Comparison of ENCODE assay signal across 7 mouse cellular contexts in the genomic region with DNA sequence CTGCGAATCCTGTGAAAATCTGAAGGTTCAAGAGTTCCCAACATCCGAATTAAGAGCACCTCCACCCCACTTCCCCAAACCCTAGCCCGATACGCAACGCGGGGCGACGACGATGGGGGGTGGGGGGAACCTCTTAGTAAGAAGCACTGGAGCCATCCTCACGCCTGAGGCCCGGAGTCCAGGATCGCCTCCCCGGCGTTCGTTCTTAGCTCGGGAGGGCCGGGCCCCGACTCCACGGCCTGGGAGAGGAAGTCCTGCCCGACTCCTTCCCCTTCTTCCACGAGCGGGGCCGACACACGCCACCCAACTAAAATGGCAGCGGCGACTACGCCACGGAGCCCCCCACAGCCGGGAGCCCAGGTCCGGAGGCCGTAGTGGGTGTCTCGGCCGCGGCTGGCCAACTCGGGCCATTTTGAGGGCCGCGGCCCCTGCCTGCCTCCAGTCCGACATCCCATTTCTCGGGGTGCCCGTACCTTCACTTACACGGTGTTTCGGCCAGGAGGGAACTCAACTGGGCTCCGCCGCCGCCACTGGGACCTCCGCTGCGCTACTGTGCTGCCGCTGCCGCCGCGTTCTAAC. TPM values are rescaled to one million over a fixed set of nuclear protein-coding genes. Genes with fewer than 3 reads are reported as not detected.
DNase-seq lines count a peak whose midpoint lies in the region; ATAC-seq and TF ChIP-seq lines count a peak whose summit lies in the region.

No protein-coding gene starts in this region.

- H3K9me3 ChIP-seq in kidney, postnatal 0 days (replicated peaks; ENCODE audit: low read length): no peaks in the 10 kb centered on the region

- peak; percentile 22 to 50 for DNase-seq in thymus, postnatal 10 days (ENCODE audit: low spot score in 2 of 2)
- DNase-seq in thymus, adult 18-20 months: no peak
- DNase-seq in gastrocnemius, postnatal 4 days (ENCODE audit: low spot score in 2 of 2): peak; percentile 18 to 20
- no peak for DNase-seq in kidney, postnatal 0 days (ENCODE audit: low spot score)
- DNase-seq in spleen, adult 2 months (ENCODE audit: low read depth in 1 of 2, low spot score in 2 of 2): peak; percentile 17 to 30

- H3K4me3 ChIP-seq in bone marrow, adult 2 months (replicated peaks; ENCODE audit: control insufficient read depth, low read depth, low read length): peak overlapping the region; percentile 90
- H3K4me3 ChIP-seq in kidney, postnatal 0 days (replicated peaks; ENCODE audit: low read depth, low read length): peak overlapping the region; percentile 73
- H3K4me3 ChIP-seq in spleen, adult 2 months (ENCODE audit: extremely low read depth, insufficient read depth, insufficient read length): peak overlapping the region; percentile 78

- TF ChIP-seq CTCF in bone marrow, adult 2 months (IDR thresholded peaks at IDR 0.05; ENCODE audit: control insufficient read depth, insufficient read depth, low read length): no peak
- no peak for TF ChIP-seq CTCF in kidney, postnatal 0 days (IDR thresholded peaks at IDR 0.05; ENCODE audit: low read depth)
- no peak for TF ChIP-seq CTCF in spleen, adult 2 months (IDR thresholded peaks at IDR 0.05; ENCODE audit: extremely low read depth, insufficient read depth, insufficient read length, insufficient replicate concordance)

- no peak for TF ChIP-seq POLR2A in bone marrow, adult 2 months (IDR thresholded peaks at IDR 0.05; ENCODE audit: borderline replicate concordance, control insufficient read depth, low read depth, low read length)
- TF ChIP-seq POLR2A in spleen, adult 2 months (IDR thresholded peaks at IDR 0.05; ENCODE audit: low read depth, low read length): no peak

- WGBS in bone marrow, adult 2 months: 10% methylated on average over 51 of the region's 51 CpGs
- 33% methylated on average over 48 of the region's 51 CpGs for WGBS in kidney, postnatal 0 days
- WGBS in spleen, adult 2 months: 30% methylated on average over 50 of the region's 51 CpGs

- H3K4me2 ChIP-seq in kidney, postnatal 0 days (ENCODE audit: low read length): peak overlapping the region; percentile 52

- H3K27ac ChIP-seq in bone marrow, adult 2 months (ENCODE audit: control insufficient read depth, insufficient read depth, low read depth, low read length, poor library complexity): peak overlapping the region; percentile 96
- peak overlapping the region; percentile 96 for H3K27ac ChIP-seq in kidney, postnatal 0 days
- peak overlapping the region; percentile 93 for H3K27ac ChIP-seq in spleen, adult 2 months (ENCODE audit: insufficient read depth, low read length)

- peak overlapping the region; percentile 88 for H3K9ac ChIP-seq in kidney, postnatal 0 days (ENCODE audit: low read depth, low read length)

- no peaks in the 10 kb centered on the region for H3K36me3 ChIP-seq in kidney, postnatal 0 days (ENCODE audit: insufficient read depth, low read length)
- H3K36me3 ChIP-seq in spleen, adult 2 months (ENCODE audit: control insufficient read depth, insufficient read depth, low read length): peaks cover 1% of the 10 kb centered on the region; the same call in 1 of the 2 replicates

- H3K4me1 ChIP-seq in bone marrow, adult 2 months (ENCODE audit: control insufficient read depth, insufficient read depth, low read length): no peaks in the 10 kb centered on the region
- H3K4me1 ChIP-seq in kidney, postnatal 0 days (replicated peaks; ENCODE audit: insufficient read depth, low read length): no peaks in the 10 kb centered on the region
- H3K4me1 ChIP-seq in spleen, adult 2 months (ENCODE audit: control insufficient read depth, insufficient read depth, insufficient read length): no peaks in the 10 kb centered on the region

- peak; percentile 29 for ATAC-seq in kidney, postnatal 0 days (replicated peaks; ENCODE audit: low FRiP score, low read depth)
- peak; percentile 67 for ATAC-seq in megakaryocyte, adult 5-6 weeks (ENCODE audit: poor library complexity, severe bottlenecking)

- H3K27me3 ChIP-seq in kidney, postnatal 0 days (ENCODE audit: insufficient read depth, low read length): no peaks in the 10 kb centered on the region
- H3K27me3 ChIP-seq in spleen, adult 2 months (ENCODE audit: control insufficient read depth, insufficient read depth, low read length): no peaks in the 10 kb centered on the region

RNA-seq across cellular contexts. Expression of a gene that starts 0.4 kb away (rescaled TPM):
- polyA plus RNA-seq in bone marrow, adult 2 months (2011; ENCODE audit: insufficient read depth, insufficient read length, low replicate concordance, missing spikeins): 11.1 and 20.3 TPM in 2 replicates
- 10 to 100 TPM; 40.7 to 45.1 TPM for total RNA-seq in gastrocnemius, postnatal 4 days (2021)
- polyA plus RNA-seq in kidney, postnatal 0 days (2015; fragmentation: Nextera tagmentation; extraction: Ambion mirVana): 19.1 and 21.0 TPM in 2 replicates
- total RNA-seq in megakaryocyte, adult 5-6 weeks (2015): 41.1 and 43.5 TPM in 2 replicates
- total RNA-seq in megakaryocyte, adult 5-6 weeks (2017): 69.1 and 89.8 TPM in 2 replicates
- polyA plus RNA-seq in spleen, adult 2 months (2012; rRNA removed): 2.6 and 3.0 TPM in 2 replicates

Comparison
In these comparisons a context has a peak if more than half of its experiments do, and no peak if none do; other contexts are left out.
1. DNase-seq: peak in thymus, postnatal 10 days (2 of 2), gastrocnemius, postnatal 4 days (2 of 2) and spleen, adult 2 months (2 of 2); none in thymus, adult 18-20 months (0 of 2) and kidney, postnatal 0 days (single experiment).
2. Peak in every context shown above with its lines, with median percentiles within 50 percentile points of each other: H3K27ac ChIP-seq and H3K4me3 ChIP-seq.